Mouse (Mus musculus) MEL-GATA-1-ER (cell line): ENCODE measurements around the gene Crlf1.

Experiments used
- DNase-seq: peaks from one replicate; pipeline ENCODE4 v3.0.0-alpha.2; 2012; ENCODE audit warnings: low read depth; ENCODE audit errors: extremely low read depth

Crlf1 gene

DNA sequence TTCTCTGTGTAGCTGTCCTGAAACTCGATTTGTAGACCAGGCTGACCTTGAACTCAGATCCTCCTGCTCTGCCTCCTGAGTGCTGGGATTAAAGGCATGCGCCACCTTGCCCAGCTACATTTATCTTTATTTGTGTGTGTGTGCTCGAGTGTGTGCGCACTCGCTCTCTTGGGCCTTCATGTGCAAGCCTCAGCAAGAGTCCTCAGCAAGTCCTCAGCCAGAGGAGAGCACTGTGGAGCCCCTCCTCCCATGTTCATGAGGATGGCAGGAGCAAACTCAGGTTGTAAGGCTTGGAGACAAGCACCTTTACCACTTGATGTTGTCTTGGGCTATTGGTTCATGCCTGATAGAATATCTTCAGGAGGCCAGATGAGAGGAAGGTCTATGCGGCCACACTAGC lies 54.8 kb downstream of the Crlf1 start:
- no peak for DNase-seq

DNA sequence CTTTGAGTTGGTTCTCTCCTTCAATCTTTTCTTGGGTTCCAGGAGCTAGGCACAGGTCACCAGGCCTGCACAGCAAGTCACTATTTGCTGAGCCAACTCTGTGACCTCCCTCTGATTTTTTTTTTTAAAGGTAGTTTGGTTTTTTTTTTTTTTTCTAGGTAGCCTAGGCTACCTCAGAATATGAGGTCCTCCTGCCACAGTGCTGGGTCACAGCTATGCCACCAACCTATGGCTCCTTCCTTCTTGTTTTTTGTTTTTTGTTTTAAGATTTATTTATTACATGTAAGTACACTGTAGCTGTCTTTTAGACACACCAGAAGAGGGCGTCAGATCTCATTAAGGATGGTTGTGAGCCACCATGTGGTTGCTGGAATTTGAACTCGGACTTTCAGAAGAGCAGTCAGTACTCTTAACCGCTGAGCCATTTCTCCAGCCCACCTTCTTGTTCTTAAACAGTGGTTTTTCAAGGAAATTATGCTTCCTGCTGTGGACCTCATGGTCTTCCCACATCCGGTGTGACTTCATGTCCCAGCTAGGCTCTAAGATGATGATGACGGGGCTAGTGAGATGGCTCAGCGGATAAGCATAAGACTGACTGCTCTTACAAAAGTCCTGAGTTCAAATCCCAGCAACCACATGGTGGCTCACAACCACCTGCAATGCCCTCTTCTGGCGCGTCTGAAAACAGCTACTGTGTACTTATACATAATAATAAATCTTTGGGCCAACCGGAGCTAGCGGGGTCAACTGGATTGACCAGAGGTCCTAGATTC lies 56.6 kb downstream of the Crlf1 start:
- no peak for DNase-seq

DNA sequence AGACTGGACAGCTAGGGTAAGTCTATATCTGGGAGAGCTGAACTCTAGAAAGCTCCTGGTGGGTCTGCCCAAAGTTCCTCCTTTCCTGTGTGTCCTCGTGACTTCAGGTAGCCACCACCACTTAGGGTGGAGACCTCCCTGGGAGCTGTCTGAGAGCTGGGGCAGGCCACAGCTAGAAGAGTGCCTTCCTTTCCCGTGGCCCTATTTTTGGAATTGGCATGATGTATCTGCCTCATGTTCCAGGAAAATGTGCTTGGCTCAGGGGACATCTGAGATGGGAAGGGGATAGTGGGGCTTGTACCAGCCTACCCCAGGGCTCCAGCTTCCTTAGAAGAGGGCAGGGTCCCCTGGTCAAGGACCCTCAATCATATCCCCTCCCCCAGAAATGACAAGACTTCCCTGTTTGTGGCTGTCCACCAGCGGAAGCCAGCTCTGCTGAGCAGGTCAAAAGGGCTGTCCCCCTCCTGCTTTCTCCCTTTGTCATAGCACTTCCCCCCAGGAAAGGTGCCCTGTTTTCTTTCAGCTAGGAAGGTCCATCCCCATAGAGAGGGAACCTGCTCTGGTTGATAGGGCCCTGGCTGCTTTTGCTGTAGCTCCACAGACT lies 58.7 kb downstream of the Crlf1 start:
- DNase-seq: no peak

DNA sequence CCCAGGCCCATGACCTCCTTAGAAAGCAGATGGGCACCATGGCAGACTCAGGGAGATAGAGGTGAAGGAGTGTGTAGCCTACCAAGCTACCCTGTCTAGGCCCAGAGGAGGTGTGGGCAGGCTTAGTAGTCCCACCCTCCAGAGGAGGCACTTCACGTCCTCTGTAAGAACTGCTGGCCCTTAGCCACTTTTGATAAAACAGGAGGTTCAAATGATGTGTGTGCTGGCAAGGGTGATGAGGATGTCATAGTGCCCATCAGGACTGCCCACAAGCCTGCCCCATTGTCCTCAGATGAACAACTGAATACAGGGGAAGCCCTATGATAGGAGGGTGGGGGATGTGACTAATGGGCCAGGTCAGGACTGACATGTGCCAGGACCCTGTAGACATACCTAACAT lies 59.9 kb downstream of the Crlf1 start:
- no peak for DNase-seq
